Mouse (Mus musculus) ovary, adult 18-20 months (tissue): ENCODE results near the gene Gm20388.
A peak's percentile ranks its signal among the peaks of the same experiment; 100 is the strongest.

Source experiments
- DNase-seq: peaks from one replicate; pipeline ENCODE4 v3.0.0; 2022; ENCODE audit warnings: low spot score, mixed read lengths

Gm20388 gene

DNA sequence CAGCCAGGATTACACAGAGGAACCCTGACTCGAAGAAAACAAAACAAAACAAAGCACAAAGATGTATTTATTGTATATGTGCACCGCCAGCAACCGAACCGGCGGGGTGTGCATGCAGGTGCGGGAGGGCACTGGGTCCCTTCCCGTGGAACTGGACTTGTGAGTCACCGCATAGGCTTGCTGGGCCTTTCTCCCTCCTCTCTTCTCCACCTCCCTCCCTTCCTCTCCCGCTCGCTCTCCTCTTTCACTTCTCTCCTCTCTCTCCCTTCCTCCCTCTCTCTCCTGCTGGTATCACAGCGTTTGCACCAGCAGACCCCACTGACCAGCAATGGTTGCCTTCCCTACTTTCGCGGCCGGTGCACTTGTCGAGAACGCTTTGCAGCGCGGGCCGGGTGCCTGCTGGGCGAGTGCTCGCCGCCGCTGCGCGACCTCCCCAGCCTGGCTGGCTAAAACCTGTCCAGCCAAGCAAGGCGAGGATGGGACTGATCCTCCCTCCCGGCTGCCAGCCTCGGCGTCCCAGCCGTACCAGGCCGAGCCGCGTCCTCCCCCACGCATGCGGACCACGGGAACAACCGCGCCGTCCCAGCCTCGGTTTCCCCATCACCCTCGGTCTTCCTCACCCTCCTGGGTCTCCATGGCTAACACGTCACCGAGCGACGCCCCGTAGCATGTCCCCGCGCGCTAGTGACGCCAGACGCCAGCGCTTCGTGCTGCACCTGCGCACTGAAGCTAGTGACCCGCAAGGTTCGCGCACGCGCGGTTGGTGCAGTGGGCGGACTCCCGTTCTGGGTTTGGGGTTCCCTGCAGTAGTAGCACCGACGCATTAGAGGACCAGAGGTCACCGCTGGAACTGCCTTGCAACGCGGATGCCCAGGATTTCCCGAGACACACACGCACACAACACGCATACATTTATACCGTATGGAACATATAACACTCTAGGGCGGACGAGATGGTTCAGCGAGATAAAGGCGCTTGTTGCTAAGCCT, 1197.3 kb downstream of the Gm20388 start, which contains the start of gene Mthfsd:
Mthfsd (minus strand) TSS at position 725 of the 989 bp plus-strand sequence.
- peak; percentile 97 for DNase-seq

DNA sequence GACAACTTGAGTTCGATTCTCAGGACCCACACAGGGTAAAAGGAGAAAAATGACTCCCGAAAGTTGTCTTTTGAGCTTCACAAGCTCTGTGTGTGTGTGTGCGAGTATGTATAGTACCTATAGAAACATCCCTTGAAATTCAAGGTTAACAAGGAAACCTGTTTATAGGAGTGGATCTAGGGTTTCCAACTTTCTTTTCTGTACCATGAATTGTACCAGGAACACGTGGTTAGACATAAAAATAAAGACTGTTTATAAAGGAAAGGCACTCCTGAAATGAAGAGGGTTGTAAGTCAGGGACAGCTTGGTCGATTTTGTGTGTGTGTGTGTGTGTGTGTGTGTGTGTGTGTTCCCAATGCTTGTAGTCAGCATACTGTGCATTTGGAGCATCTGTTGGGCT, 1198.0 kb downstream of the Gm20388 start:
- no peak for DNase-seq

DNA sequence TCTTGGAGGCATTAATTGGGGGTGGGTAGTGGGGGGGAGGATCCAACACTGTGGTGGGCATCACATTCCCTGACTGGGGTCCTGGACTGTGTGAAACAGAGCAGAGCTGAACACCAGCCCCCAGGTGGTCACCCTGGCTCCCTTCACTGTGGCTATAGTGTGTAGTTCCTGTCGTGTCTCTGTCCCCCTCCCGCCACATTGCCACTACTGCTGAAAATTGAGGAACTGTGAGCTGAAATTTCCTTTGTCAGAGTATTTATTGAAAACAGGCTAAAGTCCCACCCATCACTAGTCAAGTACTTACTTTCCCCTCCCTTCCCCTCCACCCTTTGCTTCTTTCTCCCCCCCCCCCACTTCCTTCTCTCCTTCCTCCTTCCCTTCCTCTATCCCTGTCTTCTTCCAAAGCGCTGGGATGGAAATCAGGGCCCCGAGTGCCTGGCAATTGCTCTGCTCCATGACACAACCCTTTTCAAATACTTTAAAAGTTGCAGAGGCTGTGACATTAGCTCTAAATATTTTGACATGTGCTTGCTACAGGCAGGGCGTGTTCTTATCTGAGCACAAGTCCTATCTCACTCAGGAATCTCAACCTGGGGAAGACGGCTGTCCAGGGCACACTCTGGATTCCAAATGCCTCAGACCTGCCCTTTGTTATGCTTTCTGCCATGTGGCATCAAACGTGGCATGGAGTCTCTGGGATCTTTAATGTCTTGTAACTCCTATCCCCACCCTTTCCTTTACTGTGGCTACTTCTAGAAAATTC, 1200.7 kb downstream of the Gm20388 start:
- no peak for DNase-seq

DNA sequence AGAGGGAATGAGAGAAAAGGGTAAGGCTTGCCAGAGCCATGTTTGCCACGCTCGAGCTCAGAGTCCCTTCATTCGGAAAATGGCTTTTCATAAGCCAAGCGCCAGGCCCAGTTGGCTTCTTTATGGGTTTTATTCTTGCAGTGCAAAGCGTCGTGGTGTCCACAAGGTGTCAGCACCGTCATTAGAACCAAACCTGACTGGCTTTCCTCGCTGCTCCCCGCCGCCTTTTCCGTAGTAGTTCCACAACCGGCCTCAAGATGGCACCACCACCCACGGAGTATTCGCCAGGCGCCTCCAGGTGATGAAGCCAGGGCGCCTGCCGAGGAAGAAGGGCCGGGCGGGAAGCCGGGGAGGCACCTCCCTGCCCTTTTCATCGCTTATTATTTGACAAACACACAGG, 1202.6 kb downstream of the Gm20388 start:
- peak; percentile 81 for DNase-seq

DNA sequence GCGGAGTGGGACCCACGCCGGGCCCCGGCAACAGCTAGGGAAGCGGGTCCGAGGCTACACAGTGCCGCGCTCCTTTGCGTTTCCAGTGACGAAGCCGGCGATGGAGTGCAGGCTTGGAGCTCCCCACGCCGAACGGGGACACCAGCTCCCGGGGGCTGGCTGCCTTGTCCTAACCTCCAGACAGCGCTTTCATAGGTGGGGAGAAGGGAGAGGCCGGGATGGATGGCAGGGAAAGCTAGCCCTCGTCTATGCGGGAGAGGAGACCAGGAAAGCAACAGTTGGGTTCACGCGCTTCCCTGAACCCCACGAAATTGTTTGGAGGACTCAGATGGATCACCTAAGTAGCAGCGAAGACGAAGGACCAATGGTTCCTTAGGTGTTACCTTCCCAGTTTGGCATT, 1204.5 kb downstream of the Gm20388 start:
- no peak for DNase-seq

DNA sequence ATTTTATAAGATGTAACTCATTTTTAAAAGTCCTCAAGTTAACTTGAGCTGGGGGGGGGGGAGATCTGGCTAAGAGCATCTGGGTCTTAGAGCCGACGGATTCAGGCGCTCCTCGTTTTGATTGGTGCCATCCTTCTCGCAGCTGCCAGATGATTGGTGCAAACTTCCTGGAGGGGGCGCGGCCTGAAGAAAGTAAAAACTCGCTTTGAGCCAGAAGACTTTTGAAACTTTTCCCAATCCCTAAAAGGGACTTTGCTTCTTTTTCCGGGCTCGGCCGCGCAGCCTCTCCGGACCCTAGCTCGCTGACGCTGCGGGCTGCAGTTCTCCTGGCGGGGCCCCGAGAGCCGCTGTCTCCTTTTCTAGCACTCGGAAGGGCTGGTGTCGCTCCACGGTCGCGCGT, 1205.3 kb downstream of the Gm20388 start, which contains the start of gene Foxc2:
Foxc2 (plus strand) TSS at position 224 of the 400 bp plus-strand sequence.
- peak; percentile 81 for DNase-seq

DNA sequence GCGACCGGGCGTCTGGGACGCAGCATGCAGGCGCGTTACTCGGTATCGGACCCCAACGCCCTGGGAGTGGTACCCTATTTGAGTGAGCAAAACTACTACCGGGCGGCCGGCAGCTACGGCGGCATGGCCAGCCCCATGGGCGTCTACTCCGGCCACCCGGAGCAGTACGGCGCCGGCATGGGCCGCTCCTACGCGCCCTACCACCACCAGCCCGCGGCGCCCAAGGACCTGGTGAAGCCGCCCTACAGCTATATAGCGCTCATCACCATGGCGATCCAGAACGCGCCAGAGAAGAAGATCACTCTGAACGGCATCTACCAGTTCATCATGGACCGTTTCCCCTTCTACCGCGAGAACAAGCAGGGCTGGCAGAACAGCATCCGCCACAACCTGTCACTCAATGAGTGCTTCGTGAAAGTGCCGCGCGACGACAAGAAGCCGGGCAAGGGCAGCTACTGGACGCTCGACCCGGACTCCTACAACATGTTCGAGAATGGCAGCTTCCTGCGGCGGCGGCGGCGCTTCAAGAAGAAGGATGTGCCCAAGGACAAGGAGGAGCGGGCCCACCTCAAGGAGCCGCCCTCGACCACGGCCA, 1206.0 kb downstream of the Gm20388 start:
- DNase-seq: no peak

DNA sequence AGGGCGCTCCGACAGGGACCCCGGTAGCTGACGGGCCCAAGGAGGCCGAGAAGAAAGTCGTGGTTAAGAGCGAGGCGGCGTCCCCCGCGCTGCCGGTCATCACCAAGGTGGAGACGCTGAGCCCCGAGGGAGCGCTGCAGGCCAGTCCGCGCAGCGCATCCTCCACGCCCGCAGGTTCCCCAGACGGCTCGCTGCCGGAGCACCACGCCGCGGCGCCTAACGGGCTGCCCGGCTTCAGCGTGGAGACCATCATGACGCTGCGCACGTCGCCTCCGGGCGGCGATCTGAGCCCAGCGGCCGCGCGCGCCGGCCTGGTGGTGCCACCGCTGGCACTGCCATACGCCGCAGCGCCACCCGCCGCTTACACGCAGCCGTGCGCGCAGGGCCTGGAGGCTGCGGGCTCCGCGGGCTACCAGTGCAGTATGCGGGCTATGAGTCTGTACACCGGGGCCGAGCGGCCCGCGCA, 1206.6 kb downstream of the Gm20388 start:
- DNase-seq: no peak

DNA sequence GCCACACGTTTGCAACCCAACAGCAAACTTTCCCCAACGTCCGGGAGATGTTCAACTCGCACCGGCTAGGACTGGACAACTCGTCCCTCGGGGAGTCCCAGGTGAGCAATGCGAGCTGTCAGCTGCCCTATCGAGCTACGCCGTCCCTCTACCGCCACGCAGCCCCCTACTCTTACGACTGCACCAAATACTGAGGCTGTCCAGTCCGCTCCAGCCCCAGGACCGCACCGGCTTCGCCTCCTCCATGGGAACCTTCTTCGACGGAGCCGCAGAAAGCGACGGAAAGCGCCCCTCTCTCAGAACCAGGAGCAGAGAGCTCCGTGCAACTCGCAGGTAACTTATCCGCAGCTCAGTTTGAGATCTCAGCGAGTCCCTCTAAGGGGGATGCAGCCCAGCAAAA, 1207.3 kb downstream of the Gm20388 start:
- DNase-seq: no peak

DNA sequence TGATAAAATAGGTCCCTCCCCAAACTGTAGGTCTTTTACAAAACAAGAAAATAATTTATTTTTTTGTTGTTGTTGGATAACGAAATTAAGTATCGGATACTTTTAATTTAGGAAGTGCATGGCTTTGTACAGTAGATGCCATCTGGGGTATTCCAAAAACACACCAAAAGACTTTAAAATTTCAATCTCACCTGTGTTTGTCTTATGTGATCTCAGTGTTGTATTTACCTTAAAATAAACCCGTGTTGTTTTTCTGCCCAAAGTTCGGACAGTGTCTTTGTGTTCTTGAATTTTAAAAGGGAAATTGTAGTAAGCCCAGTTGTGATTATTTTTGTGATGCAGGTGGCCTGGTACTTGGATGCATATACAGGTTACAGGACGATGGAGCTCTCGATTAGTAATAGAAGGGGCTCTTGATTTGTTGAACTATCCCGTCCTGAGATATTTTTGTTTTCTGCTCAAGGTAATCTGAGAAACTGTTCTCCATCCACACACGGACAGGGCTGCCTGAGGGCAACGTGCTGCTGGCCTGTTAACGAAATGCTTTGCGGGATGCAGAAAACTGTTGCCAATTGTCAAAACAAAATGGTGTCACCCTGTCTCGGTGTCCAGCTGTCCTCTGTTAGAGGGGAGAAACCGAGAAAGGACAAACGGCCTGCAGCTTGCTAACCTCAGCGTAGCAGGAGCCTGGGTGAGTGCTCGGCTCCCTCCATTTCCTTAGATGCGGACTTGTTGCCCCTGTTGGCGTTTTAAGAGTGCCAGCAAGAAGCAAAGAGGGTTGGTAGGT, 1208.2 kb downstream of the Gm20388 start:
- no peak for DNase-seq

DNA sequence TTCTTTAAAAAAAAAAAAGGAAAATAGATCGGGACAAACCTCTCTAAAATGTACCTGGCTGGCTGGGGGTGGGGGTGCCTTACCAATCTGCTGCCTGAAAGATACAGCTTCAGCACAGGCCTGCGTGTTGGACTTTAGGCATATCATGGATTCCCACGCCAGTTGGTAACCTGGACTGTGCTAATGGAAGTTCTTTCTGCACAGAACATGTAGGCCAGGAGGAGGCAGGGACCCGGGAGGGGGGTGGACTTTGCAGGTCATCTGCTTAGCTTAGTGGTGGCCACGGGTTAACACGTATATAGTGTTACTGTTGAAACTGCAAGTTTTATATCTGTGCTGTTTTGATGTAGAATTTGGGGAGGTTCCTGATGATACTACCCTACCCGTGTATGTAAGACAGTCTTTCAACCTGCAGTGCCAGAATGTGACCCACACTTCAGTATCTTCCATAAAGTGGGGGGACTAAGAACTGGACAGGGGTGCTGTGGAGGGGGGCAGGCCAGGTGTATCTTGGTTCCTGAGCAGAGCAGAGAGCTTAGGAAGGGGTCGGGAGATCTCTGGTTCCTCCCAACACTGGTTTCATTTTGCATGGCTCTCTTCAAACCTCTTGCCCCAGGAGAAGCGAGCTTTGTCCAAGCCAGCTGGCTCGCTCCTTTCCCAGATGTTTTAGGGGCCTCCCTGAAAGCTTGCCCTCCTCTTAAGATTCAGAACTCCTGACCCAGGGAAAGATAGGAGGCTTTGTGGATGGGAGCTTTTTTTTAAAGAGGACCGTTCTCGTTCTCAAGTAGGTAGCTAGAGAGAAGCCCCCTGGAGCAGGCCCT, 1209.2 kb downstream of the Gm20388 start:
- DNase-seq: no peak

DNA sequence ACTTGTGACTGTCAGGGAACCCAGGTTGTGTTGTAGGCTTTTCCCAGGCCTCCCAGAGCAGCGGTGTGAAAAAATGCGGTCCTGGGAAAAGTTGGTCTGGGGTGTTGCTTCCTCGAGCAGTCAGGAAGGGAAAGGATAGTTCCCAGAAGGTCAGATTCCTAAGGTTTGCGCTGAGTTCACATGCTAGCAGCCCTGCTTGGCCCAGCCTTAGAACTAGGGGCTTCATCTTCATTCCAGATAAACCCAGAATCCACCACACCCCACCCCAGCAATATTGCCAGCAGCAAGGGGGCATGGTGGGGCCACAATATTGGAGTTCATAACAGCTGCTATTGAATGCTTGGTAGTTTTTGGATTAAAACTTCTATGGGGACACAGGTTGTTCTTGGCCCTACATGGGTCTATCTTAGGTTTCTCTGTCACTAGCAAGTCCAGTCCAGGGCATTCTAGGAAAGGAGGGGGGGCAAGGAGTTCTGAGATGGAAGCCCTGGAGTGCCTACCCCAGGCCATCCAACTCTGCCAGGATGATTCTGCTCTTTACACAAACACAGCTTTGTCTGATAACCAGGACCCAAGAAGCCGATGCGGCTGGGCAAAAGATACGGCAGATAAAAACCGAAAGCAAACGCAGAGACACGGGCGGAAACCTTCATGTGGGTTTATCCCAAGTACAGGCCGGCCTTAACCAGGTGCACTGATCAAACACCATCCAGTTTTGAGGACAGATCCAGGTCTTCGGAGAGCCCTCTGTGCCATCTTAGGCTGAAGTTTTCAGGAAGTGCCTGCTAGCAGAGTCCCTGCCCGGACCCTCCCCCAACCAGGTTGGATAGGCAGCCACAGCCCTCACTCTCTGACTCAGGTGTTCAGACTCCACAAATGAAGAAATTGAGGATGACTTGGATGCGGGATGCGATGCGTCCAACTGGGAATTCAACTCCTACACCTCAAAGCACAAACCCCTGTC, 1210.1 kb downstream of the Gm20388 start:
- DNase-seq: no peak

DNA sequence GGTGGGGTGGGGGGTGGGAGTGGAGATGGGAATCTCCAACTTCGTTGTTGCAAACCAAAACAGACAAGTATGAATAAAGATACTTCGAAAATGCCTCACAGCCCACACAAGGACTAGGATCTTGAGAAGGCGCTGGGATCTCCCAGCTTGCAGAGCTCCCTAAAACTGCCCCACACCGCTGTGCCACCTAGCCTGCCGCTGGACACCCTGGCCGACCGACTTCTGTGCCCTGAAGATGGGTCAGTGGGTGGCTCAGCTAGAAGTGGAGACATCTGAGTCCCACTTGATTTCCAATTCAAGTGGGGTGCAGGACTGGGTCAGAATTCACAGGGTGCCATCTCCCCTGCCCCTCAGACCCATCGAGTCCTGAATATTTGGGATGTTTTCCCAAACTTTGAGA, 1211.1 kb downstream of the Gm20388 start:
- no peak for DNase-seq

DNA sequence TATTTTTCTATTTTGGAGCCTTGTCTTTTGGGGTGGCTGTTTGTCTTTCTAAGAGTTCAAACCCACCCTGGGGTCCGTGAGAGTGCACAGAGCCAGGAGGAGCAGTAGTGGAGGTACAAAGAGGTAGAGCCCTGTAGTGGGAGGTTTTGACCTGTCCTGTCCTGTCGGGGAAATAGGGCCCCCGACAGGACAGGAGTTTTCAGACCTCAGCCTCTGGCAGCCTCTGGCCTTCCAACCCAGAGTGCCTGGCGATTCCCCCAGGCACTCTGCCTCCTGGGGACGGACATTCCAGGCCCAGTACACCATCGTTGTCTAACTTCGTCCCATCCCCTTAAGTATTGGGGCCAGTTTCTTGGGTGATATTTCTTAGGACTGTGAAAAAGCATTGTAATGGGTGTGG, 1211.7 kb downstream of the Gm20388 start:
- no peak for DNase-seq

DNA sequence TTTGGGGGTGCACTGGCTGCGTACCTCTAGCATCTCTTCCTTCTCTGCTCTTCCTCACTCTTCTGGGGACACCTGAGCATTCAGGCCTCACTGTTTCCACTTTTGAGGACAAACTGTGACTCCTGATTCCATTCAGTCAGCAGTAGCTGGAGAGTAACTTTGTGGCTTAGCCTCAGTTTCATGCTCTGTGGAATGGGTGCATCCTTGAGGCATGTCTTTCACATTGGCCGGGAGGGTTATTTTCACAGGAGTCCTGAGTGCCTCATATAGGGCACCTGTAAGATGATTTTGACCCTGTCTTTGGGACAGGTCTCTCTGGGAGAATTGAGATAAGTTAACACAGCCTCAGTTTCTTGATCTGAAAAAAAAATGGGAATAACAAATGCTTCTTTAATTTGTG, 1212.5 kb downstream of the Gm20388 start:
- no peak for DNase-seq

DNA sequence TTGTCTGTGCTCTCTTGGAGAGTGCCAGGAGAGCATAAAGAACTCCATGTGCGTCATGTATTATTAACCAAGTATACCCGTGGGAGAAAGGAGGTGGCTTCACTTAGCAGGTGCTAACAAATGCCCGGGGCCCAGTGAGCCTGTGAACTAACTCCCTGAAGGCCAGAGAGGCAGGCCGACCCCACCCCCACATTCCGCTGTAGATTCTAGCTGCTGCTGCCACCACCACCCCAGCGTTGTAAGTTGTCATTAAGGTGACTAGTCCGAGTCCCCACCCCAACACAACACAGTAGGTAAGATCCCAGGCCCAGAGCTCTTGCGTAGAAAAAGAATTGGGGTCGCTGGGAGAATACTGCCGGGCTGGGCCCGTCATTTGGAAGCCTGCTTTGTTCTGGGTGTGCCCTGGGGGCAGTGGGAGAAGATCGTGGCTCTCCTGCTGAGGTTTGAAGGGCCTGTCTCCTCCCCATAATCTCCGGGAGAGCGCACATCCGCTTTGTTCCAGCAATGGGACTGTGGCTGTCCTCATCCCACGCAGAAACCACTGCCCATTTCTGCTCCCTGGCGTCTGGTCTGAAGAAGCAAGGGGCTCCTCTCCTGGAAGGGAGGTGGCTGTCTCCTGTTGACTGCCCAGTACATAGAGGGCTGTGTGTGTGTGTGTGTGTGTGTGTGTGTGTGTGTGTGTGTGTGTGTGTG, 1214.1 kb downstream of the Gm20388 start:
- no peak for DNase-seq

DNA sequence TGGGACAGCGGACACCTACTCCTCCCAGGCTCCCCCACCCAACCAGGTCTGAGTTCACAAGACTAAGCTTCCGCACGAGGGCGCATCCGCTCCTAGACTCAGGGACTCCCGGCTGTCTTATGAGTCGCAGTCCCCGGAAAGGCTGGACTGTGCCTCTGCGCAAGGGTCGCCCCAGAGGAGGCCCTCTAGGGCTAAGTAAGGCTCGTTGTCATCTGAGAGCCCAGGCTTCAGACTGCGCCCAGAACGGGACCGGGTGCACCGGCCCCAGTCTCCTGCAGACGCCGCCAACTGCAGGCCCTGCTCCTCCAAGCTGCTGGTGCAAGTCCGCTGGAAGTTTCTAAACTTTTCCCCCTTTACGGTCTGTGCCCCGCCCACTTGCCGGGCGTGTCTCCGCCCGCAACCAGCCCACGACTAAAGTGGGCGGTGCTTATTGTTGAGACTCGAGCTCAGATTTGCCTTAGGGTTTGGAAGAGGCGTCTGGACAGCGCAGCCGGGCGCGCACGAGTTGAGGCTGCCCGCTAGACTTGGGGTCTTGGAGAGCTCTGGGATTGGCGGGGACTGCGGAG, 1214.8 kb downstream of the Gm20388 start:
- peak; percentile 71 for DNase-seq

DNA sequence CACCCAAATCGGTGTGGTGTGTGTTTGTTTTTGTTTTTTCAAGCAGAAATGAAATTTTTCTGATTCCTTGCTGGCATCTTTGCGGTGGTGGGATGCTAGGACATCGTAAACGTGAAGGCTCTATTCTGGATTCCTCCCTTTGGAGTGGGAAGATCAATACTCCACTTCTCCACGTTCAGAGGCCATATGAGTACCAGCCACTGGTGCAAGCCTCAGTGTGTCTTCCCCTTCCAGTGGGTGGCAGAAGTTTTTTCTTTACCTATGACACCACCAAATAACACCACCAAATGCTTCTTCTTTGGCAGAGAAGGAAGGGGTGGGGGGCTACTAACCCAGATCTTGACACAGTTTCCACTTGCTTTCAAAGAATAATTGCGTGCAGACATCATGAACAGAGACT, 1215.5 kb downstream of the Gm20388 start:
- DNase-seq: no peak

DNA sequence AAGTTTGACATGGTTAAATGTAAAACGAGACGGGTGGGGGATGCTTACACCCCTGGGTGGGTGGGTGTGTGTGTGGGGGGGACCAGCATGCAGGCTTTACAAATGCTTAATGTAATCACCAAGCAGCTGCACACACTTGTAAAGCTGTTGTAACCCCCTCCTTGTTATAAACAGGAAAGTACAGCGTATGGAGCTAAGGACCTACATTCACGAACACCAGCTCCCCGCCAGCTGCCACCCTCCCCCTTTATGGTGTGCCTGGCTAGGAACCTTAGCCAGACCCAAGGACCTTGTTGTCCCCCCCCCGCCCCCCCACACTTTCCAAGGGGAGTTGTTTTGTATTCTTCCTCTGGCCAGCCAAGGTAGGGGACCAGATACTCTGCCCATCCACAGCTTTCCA, 1216.1 kb downstream of the Gm20388 start:
- no peak for DNase-seq
